Mouse (Mus musculus) mouse trophoblast stem cell (cell line): ENCODE data around the gene Ccdc141.

ENCODE experiments used
- in situ Hi-C, 2 experiments: fragments of 300-500 bp; cut with MseI, MboI; formaldehyde crosslinking; loops; 2 replicates in 1 of 2; 3 replicates in 1 of 2; pipeline ENCODE4 v1.15.1; 2025

Gene Ccdc141

DNA sequence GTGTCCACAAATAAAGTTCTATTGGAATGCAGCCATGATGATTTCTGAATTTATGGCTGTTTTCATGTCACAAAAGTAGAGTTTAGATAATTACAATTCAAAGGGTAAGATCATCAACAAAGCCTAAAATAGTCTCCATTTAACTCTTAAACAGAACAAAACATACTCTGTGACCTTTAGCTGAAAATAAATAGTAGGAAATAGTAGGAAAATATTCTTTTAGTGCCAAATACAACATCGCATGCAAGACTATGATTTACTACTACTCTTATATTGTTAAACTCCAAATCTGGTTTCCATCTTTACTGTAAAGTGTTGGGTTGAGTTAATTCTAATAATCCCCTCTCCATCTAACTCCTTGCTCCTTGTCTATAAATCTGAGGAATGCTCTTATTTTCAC lies 37.0 kb downstream of the Ccdc141 start:
- in situ Hi-C loops = no loop called here

DNA sequence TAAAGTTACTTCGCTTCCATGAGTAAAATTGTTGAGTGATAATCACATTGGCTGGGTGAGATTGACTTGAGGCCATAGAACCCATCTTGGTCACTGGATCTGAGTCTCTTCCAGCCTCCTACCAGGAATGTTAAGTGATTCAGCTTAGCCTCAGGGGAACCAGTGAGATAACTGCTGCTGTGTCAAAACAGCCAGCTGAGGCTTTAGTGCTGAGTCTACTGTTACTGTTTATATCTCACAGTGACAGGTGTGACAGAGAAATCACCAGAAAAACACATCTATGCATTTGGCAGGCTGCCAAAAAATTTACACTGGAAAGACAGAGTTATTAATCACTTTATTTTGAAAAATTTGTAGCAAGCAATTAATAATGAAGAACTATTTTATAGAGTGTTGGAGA lies 43.5 kb downstream of the Ccdc141 start:
- in situ Hi-C loops = no loop called here

DNA sequence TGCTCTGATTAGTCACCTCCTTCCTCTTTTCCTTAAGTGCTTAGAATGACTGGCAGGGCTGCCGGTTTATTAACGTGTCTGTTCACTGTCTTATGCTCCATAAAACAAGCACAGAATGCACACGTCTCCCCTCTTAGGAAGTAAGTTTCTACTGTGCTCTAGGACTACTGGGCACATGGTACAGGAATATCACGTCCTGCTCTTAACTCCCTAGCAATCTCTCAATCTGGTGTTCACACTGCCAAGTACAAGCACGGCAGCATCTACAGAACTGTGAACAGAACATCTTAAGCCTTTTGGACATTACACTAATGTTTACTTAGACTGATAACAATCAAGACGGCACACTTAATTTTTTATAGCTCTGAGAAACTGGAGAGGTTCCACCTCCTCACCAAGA lies 52.3 kb downstream of the Ccdc141 start:
- in situ Hi-C loops = no loop called here

- in situ Hi-C loops = no loop called here
Measured at GRCm38 (mm10) chr2:77114335-77114734, 56.1 kb downstream of the Ccdc141 start.

DNA sequence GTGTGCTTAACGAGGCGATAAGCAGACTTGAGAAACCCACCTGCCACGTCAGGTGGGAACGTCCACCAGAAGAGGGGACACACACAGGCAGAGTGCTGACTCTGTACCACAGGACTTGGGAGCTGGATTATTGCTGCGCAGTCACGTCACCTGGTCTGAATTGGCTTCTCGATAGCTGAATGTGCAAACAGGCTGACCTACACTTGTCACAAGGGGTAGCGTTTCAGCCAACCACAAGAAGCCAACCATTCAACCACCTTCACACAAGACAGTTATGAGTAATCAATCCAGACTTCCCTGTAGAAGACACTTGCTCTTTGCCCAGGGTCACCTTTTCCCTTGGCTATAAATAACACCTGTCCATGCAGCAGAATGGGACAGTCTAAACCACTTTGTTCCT lies 56.6 kb downstream of the Ccdc141 start:
- in situ Hi-C loops = no loop called here

DNA sequence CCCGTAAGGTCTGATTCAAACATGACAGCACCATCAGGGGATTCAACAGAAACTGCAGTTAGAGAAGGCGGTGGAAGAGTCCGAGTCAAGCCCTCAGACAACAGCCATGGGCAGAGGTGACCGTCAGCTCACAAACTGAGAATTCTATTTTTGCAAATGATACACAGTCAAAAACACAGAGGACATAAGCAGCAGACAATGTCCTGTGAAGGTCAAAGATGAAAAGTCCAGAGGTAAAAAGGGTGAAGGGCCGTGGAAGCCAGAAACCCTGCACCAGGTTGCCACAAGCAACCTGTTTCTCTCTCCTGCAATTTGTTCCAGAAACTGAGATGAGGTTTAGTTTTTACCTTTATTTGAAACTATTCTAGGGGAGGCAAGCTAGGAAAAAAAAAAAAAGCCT lies 57.4 kb downstream of the Ccdc141 start:
- in situ Hi-C loops = no loop called here

- in situ Hi-C loops = no loop called here
Measured at GRCm38 (mm10) chr2:77111095-77111494, 59.3 kb downstream of the Ccdc141 start.

- in situ Hi-C loops = no loop called here
Measured at GRCm38 (mm10) chr2:77110365-77110764, 60.1 kb downstream of the Ccdc141 start.

- in situ Hi-C loops = no loop called here
Measured at GRCm38 (mm10) chr2:77109506-77110123, 60.8 kb downstream of the Ccdc141 start.

GRCm38 (mm10) chr2:77108562-77108961 lies 61.9 kb downstream of the Ccdc141 start:
- in situ Hi-C loops = no loop called here

DNA sequence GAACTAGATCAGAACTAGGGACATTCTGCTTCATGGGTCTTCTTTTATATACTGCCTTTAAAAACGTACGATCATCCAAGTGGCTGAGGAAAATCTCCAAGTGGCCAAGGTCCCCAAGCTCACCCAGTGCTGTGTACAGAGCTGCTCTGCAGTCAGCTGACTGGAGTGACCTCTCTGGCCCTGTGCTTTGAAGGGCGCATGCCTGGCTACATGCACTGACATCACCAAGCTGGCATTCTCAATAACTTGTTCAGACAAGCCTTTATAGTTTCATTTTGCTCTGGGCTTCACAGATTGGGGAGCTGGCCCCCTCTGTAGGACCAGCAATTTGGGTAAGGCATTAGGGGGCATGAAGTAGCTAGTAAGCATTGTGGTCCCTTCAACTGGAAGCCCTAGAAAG lies 64.3 kb downstream of the Ccdc141 start:
- in situ Hi-C loops = no loop called here

DNA sequence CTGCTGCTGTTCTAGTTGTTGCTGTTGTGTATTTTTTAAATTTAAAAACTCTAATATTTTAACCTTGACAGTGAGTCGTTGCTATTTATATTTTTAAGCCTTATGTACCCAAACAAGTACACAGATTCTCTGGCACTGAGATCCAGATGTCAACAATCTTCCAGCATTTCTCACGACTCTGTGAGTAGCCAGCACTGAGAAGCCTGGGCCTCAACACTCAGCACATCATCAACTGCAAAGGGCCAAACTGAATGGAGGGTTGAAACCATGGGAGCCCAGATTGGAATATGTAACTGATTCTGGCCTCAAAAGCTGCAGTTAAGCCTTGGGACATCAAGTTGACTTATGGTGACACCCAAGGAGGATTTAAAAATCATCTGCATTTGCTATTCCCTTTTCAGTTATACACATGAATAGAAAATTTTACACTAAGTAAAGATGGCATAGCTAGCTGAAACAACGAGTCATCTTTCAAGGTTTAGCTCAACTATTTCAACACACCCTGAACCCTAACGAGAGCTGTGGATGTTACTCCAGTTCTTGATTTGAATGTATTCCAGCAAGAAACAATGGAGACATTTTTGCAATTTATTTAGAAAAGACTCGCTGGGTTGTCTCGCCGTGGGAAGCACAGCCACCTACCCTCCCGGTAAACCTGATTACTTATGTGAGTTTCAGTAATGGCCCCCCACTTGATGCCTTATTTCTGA lies 65.3 kb downstream of the Ccdc141 start:
- in situ Hi-C loops = no loop called here

DNA sequence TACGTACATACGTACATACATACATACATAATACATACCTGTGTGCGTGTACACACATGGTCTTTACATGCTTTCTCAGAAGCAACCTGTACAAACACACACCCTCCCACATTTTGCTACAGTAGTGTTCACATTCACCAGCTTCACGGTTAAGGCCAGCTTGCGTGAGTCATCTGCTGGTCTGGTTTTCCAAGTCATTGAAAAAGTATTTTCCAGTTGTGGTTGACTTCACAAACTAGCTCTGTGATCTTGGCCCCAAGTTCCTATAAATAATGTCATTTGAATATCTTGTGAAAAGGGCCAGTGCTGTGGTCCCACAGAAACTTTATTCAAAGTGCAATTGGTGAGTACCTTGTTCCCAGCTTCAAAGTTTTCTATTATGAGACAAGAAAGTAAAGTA lies 67.9 kb downstream of the Ccdc141 start:
- in situ Hi-C loops = no loop called here

DNA sequence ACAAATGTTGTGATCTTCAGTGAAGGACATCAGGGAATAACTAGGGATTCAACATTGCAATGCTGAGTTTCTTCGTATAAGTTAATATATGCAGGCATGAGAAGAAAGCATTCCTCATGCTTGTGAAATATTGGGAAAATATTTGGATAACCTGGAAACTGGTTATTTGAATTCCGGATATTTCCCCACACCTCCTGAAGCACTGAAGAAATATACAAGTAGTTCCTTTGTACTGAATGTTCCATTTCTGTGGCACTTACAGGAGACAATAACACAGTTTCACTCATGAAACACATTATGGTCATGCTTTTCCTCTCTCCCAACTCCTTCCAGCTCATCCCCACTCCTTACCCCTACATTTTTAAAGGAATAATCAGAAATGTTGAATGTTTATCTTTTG lies 70.6 kb downstream of the Ccdc141 start:
- in situ Hi-C loops = no loop called here

GRCm38 (mm10) chr2:77098769-77099168 lies 71.7 kb downstream of the Ccdc141 start:
- in situ Hi-C loops = no loop called here

DNA sequence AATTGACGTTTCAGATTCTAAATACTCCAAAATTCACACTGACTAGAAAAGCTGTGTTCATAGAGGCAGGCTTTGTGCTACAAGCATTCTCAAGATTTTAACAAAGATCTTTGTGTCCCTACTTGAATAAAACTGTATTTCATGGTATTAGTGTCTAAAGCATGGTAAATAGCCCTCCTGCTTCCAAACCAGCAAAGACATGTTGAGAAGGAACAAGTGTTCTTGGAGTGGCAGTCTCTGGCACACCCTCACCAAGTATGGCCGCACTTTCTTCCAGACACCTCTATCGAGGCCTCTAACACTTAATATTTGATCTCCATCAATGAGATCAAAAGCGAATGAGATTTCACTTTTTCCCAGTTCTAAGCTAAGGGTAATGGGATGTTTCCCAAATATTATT lies 78.7 kb downstream of the Ccdc141 start:
- in situ Hi-C loops = no loop called here

GRCm38 (mm10) chr2:77085313-77085712 lies 85.1 kb downstream of the Ccdc141 start:
- in situ Hi-C loops = no loop called here

- in situ Hi-C loops = no loop called here
Measured at GRCm38 (mm10) chr2:77084629-77085028, 85.8 kb downstream of the Ccdc141 start.

GRCm38 (mm10) chr2:77081156-77081555 lies 89.3 kb downstream of the Ccdc141 start:
- in situ Hi-C loops = no loop called here

- in situ Hi-C loops = no loop called here
Measured at GRCm38 (mm10) chr2:77080657-77081056, 89.8 kb downstream of the Ccdc141 start.

DNA sequence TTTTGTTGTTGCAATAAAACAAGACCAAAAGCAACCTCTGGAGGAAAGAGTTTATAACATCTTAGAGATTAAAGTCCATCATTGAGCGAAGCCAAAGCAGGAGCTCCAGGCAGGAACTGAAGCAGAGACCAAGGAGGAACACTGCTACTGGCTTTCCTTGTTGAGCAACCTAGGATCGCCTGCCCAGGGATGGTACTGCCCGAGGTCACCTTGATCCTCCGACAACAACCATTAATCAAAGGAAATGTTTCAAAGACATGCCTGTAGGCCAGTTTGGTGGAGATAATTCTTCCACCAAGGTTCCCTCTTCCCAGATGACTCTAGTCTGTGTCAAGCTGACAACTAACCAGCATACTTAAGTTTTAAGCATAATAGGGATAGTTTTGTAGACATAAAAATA lies 91.7 kb downstream of the Ccdc141 start:
- in situ Hi-C loops = no loop called here

- in situ Hi-C loops = no loop called here
Measured at GRCm38 (mm10) chr2:77074373-77074772, 96.1 kb downstream of the Ccdc141 start.

DNA sequence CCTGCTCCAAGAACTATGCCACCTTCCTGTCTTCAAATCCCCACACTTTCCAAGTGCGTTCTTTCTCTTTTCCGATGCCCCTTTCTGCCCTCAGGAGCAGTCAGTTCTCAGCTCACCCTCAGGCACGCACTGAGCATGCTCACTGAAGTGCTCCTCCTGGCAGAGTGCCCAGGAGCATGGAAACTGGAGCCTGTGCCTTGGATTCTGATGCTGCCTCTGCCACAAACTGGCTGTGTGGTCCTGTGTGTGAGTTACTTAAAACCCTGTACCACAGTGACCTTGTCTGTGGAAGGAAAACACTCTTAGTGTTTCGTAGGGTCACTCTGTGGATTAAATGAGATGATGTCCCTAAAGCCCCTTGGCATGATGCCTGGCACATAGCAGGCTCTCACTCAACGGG lies 96.5 kb downstream of the Ccdc141 start:
- in situ Hi-C loops = no loop called here

DNA sequence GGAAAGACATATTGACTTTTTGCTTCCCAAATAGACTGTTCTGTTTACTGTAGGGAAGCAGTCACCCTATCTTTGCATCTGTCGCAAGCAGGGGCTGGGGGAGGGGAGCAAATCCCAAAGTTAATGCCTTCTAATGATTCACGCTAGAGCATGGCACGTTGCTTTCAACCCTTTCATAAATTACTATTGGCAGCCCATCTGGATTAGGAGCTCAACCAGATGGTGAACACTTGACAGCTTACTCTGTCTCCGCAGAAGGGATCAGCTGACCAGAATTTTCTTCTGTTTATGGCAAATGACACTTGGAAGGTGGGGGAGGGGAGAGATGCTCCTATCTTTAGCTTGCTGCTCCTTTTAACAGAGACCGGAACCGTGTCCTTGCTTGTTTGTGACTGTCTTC lies 105.1 kb downstream of the Ccdc141 start:
- in situ Hi-C loops = loop anchor here (10.0 kb wide), 2 partner anchors 140 to 280 kb away; no protein-coding TSS in a partner anchor
